Mouse (Mus musculus) forebrain, postnatal 0 days (tissue): ENCODE measurements at regions not wholly inside any gene's neighbourhood (a gene's known extent, or its start where the extent isn't known, plus 50 kb on each side); places are given as distances from the start of the nearest gene placed in this dataset.

Experiments used
- ATAC-seq: fragments of 200-750 bp; cut with Nextera tagmentation; 2 replicates; pipeline ENCODE4 v1.8.0; 2017; ENCODE audit warnings: mild to moderate bottlenecking, moderate library complexity
- DNase-seq: peaks from one replicate; pipeline ENCODE4 v3.0.0-alpha.2; 2015
- H3K27ac ChIP-seq: fragments of 300-500 bp; sonication (generic); 2 replicates; pipeline ENCODE4 v1.5.1; 2014; ENCODE audit warnings: low read depth, mild to moderate bottlenecking, antibody characterized with exemption, low read length, moderate library complexity, mixed read lengths
- H3K27me3 ChIP-seq: fragments of 300-500 bp; sonication (generic); 2 replicates; pipeline ENCODE4 v1.6.1; 2014; ENCODE audit warnings: mild to moderate bottlenecking, low read length, mixed read lengths; ENCODE audit not compliant: insufficient read depth
- H3K36me3 ChIP-seq: fragments of 300-500 bp; sonication (generic); 2 replicates; pipeline ENCODE4 v1.6.1; 2014; ENCODE audit warnings: mild to moderate bottlenecking, moderate library complexity; ENCODE audit not compliant: insufficient read depth
- H3K4me1 ChIP-seq: fragments of 300-500 bp; sonication (generic); 2 replicates; pipeline ENCODE4 v1.6.1; 2014; ENCODE audit warnings: antibody characterized with exemption; ENCODE audit not compliant: insufficient read depth
- H3K4me2 ChIP-seq: fragments of 300-500 bp; sonication (generic); 2 replicates; pipeline ENCODE4 v1.6.1; 2014; ENCODE audit warnings: low read depth, mild to moderate bottlenecking, moderate library complexity
- H3K4me3 ChIP-seq: fragments of 300-500 bp; sonication (generic); 2 replicates; pipeline ENCODE4 v1.5.1; 2014; ENCODE audit warnings: low read depth, low read length, mixed read lengths
- H3K9ac ChIP-seq: fragments of 300-500 bp; sonication (generic); 2 replicates; pipeline ENCODE4 v1.6.1; 2014; ENCODE audit warnings: mild to moderate bottlenecking
- H3K9me3 ChIP-seq: fragments of 300-500 bp; sonication (generic); 2 replicates; pipeline ENCODE4 v1.6.1; 2016; ENCODE audit warnings: low read length
- CTCF ChIP-seq: sonication (generic); IDR thresholded peaks from 2 replicates; pipeline ENCODE4 v1.5.1; 2016; ENCODE audit warnings: antibody characterized with exemption, control low read depth, low read depth
- WGBS: fragments of 180-500 bp; shearing (Covaris S2); extraction: QIAGEN DNeasy Blood & Tissue Kit; methylation state at CpG from one replicate; pipeline ENCODE4 v1.1.7; 2014; 5-methylcytosine and 5-hydroxymethylcytosine counted together

- H3K9ac ChIP-seq, result no peak overlapping the region
- ATAC-seq, result no peak
- no peak overlapping the region for H3K4me2 ChIP-seq
- no peak for TF ChIP-seq CTCF
- H3K4me1 ChIP-seq, result no peaks in the 10 kb centered on the region
- H3K36me3 ChIP-seq, result no peaks in the 10 kb centered on the region
- no peaks in the 10 kb centered on the region for H3K9me3 ChIP-seq
- 91% methylated on average over 5 of the region's 5 CpGs for WGBS
- H3K27ac ChIP-seq, result no peak overlapping the region
- DNase-seq, result no peak
- no peaks in the 10 kb centered on the region for H3K27me3 ChIP-seq
- no peak overlapping the region for H3K4me3 ChIP-seq
Measured at GRCm38 (mm10) chr14:115033375-115033969, 58.5 kb upstream of the Gpc5 start.

DNA sequence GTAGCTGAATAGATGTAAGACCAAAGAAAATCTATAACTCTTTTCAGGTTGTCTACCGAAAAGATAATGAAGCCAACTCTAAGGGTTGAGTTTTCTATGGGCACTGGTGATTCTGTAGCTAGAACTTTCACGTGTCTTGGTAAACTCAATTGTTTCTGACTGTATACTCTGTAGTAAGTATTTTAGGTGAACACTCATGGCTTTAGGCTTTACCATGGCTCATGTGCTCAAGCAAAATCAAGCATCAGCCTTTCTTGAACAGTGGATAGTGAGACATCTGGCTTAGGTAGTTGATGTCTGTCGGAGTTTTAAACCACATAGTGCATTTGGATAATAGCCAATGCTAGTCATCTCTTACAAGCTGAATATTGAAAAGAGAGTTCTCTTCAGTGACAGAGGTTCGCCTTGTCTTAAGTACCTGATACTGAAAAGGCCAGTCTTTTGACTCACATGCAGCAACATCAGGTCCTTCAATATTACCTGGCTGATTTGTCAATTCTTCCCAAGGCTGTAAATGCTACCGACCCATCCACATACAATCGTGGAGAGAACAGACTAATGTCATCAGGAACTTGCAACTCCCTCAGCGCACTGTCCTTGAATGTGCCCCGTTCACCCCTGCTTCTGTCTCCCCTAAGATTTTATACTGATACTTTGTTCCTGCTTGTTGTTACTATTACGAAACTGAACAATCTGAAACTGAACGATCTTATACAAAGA is 57.1 kb upstream of the Gpc5 start:
- no peaks in the 10 kb centered on the region for H3K4me1 ChIP-seq
- H3K36me3 ChIP-seq, result no peaks in the 10 kb centered on the region
- no peak overlapping the region for H3K27ac ChIP-seq
- H3K4me3 ChIP-seq, result no peak overlapping the region
- no peaks in the 10 kb centered on the region for H3K9me3 ChIP-seq
- ATAC-seq (no peak), DNase-seq (no peak)
- no peak for TF ChIP-seq CTCF
- no peak overlapping the region for H3K4me2 ChIP-seq
- 90% methylated on average over 10 of the region's 10 CpGs for WGBS
- H3K9ac ChIP-seq, result no peak overlapping the region
- no peaks in the 10 kb centered on the region for H3K27me3 ChIP-seq

DNA sequence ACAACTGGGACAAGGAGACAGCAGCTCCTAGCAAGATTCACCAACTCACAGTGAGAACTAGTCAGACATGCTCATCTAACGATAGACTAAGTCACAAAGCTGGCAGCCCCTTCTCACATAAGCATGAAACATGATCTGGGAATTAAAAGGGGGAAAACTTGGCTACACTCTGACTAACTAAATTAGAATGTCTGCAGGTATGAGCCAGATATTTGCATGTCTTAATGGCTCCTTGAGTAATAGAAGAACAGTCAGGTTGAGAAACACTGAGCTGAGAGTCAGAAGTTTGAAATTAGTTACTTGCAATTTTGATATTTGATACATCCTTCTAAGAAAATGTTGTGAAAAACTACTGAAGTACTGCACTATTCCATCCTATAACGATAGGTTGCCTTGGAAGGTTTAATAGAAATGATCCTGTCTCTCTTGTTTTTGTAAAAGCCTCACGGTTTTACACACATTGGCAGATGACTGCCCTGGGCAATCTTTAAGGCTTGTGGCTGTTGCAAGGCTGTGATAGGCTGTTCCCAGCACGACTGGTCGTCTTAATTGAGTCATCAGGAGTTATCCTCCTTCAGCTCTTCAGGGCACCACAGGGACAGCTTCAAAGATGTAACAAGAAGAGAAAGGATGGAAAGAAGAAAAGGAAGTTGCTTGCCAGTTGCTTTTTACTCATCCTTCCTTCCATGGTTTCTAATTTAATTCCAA is 54.8 kb upstream of the Gpc5 start:
- no peaks in the 10 kb centered on the region for H3K27me3 ChIP-seq
- H3K9me3 ChIP-seq, result no peaks in the 10 kb centered on the region
- H3K4me1 ChIP-seq, result no peaks in the 10 kb centered on the region
- H3K9ac ChIP-seq, result no peak overlapping the region
- no peaks in the 10 kb centered on the region for H3K36me3 ChIP-seq
- no peak for TF ChIP-seq CTCF
- H3K4me2 ChIP-seq, result no peak overlapping the region
- ATAC-seq (no peak), DNase-seq (no peak)
- H3K4me3 ChIP-seq, result no peak overlapping the region
- 29% methylated on average over 5 of the region's 5 CpGs for WGBS
- no peak overlapping the region for H3K27ac ChIP-seq

DNA sequence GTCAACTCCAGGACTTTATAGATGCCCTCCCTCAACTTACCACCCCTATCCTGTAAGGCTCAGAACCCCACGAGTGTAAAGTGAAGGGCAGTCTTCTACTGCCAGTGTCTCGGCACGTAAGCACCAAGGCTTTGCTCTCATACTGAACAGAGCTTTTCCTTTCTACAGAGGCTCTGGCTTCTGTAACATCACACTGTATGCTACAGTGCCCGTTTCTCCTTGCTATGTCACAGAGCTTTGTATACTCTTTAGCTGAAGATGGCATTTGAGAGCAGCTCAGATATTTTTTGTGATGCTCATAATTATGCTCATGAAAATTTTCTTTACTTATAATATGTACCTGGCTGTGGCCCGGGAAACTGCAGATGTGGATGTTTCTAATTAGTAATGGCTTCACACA is 53.2 kb upstream of the Gpc5 start:
- TF ChIP-seq CTCF, result no peak
- no peak for ATAC-seq
- no peaks in the 10 kb centered on the region for H3K27me3 ChIP-seq

GRCm38 (mm10) chr14:115039524-115039923 is 52.5 kb upstream of the Gpc5 start:
- no peaks in the 10 kb centered on the region for H3K27me3 ChIP-seq
- DNase-seq (no peak), ATAC-seq (no peak)
- H3K9ac ChIP-seq, result no peak overlapping the region
- H3K9me3 ChIP-seq, result no peaks in the 10 kb centered on the region
- no peak overlapping the region for H3K27ac ChIP-seq
- 68% methylated on average over 5 of the region's 5 CpGs for WGBS
- H3K4me2 ChIP-seq, result peak overlapping the region; percentile 96; the same call in 1 of the 2 replicates
- no peak for TF ChIP-seq CTCF
- H3K4me1 ChIP-seq, result peaks cover 4% of the 10 kb centered on the region; the same call in 1 of the 2 replicates
- peaks cover 9% of the 10 kb centered on the region for H3K36me3 ChIP-seq
- H3K4me3 ChIP-seq, result no peak overlapping the region

More for the DNA sequence above, 53.2 kb upstream of the Gpc5 start:
- 71% methylated on average over 5 of the region's 5 CpGs for WGBS
- no peak for DNase-seq
- Histone ChIP-seq H3K27ac (no peak overlapping the region), H3K4me1 (peaks cover 4% of the 10 kb centered on the region; the same call in 1 of the 2 replicates), H3K9me3 (no peaks in the 10 kb centered on the region), H3K36me3 (peaks cover 3% of the 10 kb centered on the region), H3K4me3 (no peak overlapping the region), H3K4me2 (no peak overlapping the region), H3K9ac (no peak overlapping the region)

DNA sequence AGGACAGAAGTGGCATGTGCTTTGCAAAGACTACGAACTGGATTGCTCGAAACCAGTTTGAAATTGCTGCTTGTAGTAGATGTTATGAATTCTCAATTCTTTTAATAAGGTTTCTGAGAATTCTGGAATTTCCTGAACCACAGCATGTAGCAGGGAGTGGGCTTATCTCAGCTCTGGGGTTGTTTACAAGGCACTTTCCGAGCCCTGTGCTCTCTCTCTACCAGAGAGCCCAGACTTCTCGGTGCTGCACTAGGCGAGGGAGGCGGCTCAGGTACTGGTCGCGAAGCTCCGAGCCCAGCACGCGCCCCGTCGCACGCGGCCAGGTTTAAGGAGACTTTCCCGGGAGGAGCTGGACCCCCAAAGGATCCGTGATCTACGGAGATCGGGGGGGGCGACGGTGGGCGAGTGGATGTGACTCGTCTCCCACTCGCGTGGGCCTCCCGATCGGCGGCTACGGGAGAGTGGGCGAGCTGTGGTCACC is 51.9 kb upstream of the Gpc5 start:
- Histone ChIP-seq H3K4me3 (peak overlapping the region; percentile 94), H3K9me3 (no peaks in the 10 kb centered on the region), H3K36me3 (peaks cover 9% of the 10 kb centered on the region), H3K4me1 (peaks cover 4% of the 10 kb centered on the region; the same call in 1 of the 2 replicates), H3K27me3 (no peaks in the 10 kb centered on the region), H3K27ac (peak overlapping the region; percentile 89; the same call in 1 of the 2 replicates), H3K4me2 (peak overlapping the region; percentile 96), H3K9ac (peak overlapping the region; percentile 86)
- TF ChIP-seq CTCF, result no peak
- no peak for DNase-seq
- peak; percentile 3; the same call in 1 of the 2 replicates for ATAC-seq
- WGBS, result 1% methylated on average over 30 of the region's 30 CpGs
